Mouse (Mus musculus) stomach, embryonic 15.5 days (tissue): ENCODE results near the gene Plcb4. TPM values are rescaled to one million over a fixed set of nuclear protein-coding genes. Genes with fewer than 3 reads are reported as not detected.
A peak's percentile ranks its signal among the peaks of the same experiment; 100 is the strongest.

Experiments
- ATAC-seq: fragments of 200-750 bp; cut with Nextera tagmentation; 2 replicates; pipeline ENCODE4 v1.8.0; 2017; ENCODE audit warnings: low read depth, moderate number of reproducible peaks, moderate TSS enrichment; ENCODE audit not compliant: insufficient read depth, low FRiP score
- H3K27ac ChIP-seq: fragments of 300-500 bp; sonication (generic); 2 replicates; pipeline ENCODE4 v1.5.1; 2015; ENCODE audit warnings: mild to moderate bottlenecking, inconsistent platforms
- H3K27me3 ChIP-seq: fragments of 300-500 bp; sonication (generic); replicated peaks from 2 replicates; pipeline ENCODE4 v1.6.1; 2015; ENCODE audit warnings: inconsistent platforms
- H3K36me3 ChIP-seq: fragments of 300-500 bp; sonication (generic); 2 replicates; pipeline ENCODE4 v1.6.1; 2015; ENCODE audit warnings: inconsistent platforms
- H3K4me1 ChIP-seq: fragments of 300-500 bp; sonication (generic); 2 replicates; pipeline ENCODE4 v1.6.1; 2015; ENCODE audit warnings: inconsistent platforms
- H3K4me2 ChIP-seq: fragments of 300-500 bp; sonication (generic); 2 replicates; pipeline ENCODE4 v1.6.1; 2015; ENCODE audit warnings: mild to moderate bottlenecking, inconsistent platforms
- H3K4me3 ChIP-seq: fragments of 300-500 bp; sonication (generic); replicated peaks from 2 replicates; pipeline ENCODE4 v1.5.1; 2015; ENCODE audit warnings: inconsistent platforms
- H3K9ac ChIP-seq: fragments of 300-500 bp; sonication (generic); 2 replicates; pipeline ENCODE4 v1.6.1; 2015; ENCODE audit warnings: inconsistent platforms
- H3K9me3 ChIP-seq: fragments of 300-500 bp; sonication (generic); 2 replicates; pipeline ENCODE4 v1.6.1; 2016; ENCODE audit warnings: inconsistent platforms
- WGBS: fragments of 180-500 bp; shearing (Covaris S2); methylation state at CpG from one replicate; pipeline ENCODE4 v1.1.7; 2015; 5-methylcytosine and 5-hydroxymethylcytosine counted together
- polyA plus RNA-seq: library from polyadenylated mRNA; unstranded; fragments of >200 nt; fragmentation: Nextera tagmentation; extraction: Ambion mirVana; gene quantifications from 2 replicates; pipeline ENCODE4 v1.2.1, GENCODE M21; 2015

Gene Plcb4
- polyA plus RNA-seq, 1 experiment from 2014 or later: 24.7 TPM

- WGBS: 85% methylated on average over 9 of the region's 9 CpGs
- Histone ChIP-seq H3K27ac (no peak overlapping the region), H3K9ac (no peak overlapping the region), H3K36me3 (no peaks in the 10 kb centered on the region), H3K4me3 (no peak overlapping the region), H3K4me1 (0 out of 2 replicates have a peak, but pooled peaks cover 4% of the 10 kb centered on the region), H3K27me3 (no peaks in the 10 kb centered on the region), H3K4me2 (no peak overlapping the region), H3K9me3 (no peaks in the 10 kb centered on the region)
- ATAC-seq: no peak
Measured at GRCm38 (mm10) chr2:135770226-135770625, 111.4 kb downstream of the Plcb4 start.

DNA sequence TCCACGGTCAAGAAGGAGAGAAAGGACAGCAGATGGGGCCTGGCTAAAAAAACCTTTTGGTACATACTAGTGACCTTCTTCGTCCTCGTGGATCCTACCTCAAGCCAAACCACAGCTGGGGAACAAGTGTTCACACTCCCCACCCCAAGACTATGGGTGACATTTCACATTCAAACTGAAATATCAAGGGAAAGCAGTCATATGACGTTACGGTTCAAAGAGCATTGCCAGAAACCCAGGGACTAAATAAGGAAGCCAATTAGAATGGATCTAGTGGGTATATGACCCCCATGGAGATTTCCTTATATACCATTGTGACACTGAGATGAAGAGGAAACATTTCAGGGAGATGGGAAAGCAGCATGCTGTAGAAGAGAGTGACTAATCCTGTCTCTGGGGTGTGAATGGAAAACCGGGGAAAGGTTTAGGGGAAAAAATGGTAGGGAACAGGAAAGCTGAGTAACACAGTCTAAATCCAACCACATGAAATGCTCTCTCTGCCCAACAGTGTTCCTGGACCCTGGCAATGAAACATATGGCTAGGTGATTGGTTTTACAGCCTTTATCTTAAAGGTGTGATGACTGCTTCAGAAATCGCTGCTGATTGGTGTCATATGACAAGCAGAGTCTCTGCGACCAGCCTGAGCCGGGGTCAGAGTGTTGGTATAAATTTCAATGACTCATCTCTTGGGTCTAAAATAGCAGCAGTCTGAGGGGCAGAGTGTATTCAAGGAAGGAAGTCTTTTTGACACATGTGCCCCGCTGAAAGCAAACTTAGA lies 114.6 kb downstream of the Plcb4 start:
- ATAC-seq: no peak

GRCm38 (mm10) chr2:135775026-135775425 lies 116.2 kb downstream of the Plcb4 start:
- 62% methylated on average over 4 of the region's 4 CpGs for WGBS
- Histone ChIP-seq H3K36me3 (no peaks in the 10 kb centered on the region), H3K4me3 (no peak overlapping the region), H3K4me2 (no peak overlapping the region), H3K9ac (no peak overlapping the region), H3K9me3 (no peaks in the 10 kb centered on the region), H3K4me1 (no peaks in the 10 kb centered on the region), H3K27me3 (no peaks in the 10 kb centered on the region), H3K27ac (no peak overlapping the region)
- ATAC-seq: no peak

More for the DNA sequence above, 114.6 kb downstream of the Plcb4 start:
- no peak overlapping the region for H3K4me3 ChIP-seq
- WGBS: 51% methylated on average over 10 of the region's 10 CpGs
- no peak overlapping the region for H3K9ac ChIP-seq
- H3K36me3 ChIP-seq: no peaks in the 10 kb centered on the region
- no peaks in the 10 kb centered on the region for H3K9me3 ChIP-seq
- H3K4me1 ChIP-seq: 0 out of 2 replicates have a peak, but pooled peaks cover 4% of the 10 kb centered on the region
- H3K4me2 ChIP-seq: no peak overlapping the region
- H3K27me3 ChIP-seq: no peaks in the 10 kb centered on the region
- H3K27ac ChIP-seq: no peak overlapping the region

- Histone ChIP-seq H3K27me3 (no peaks in the 10 kb centered on the region), H3K27ac (no peak overlapping the region), H3K4me3 (no peak overlapping the region), H3K4me2 (no peak overlapping the region), H3K36me3 (no peaks in the 10 kb centered on the region), H3K4me1 (peaks cover 2% of the 10 kb centered on the region; the same call in 1 of the 2 replicates), H3K9ac (no peak overlapping the region), H3K9me3 (no peaks in the 10 kb centered on the region)
- 89% methylated on average over 4 of the region's 4 CpGs for WGBS
- no peak for ATAC-seq
Measured at GRCm38 (mm10) chr2:135776131-135776775, 117.4 kb downstream of the Plcb4 start.

GRCm38 (mm10) chr2:135781391-135781790 lies 122.6 kb downstream of the Plcb4 start:
- H3K36me3 ChIP-seq: no peaks in the 10 kb centered on the region
- H3K27me3 ChIP-seq: no peaks in the 10 kb centered on the region
- no peak overlapping the region for H3K4me3 ChIP-seq
- H3K27ac ChIP-seq: no peak overlapping the region
- WGBS: 74% methylated on average over 6 of the region's 6 CpGs
- H3K4me1 ChIP-seq: peaks cover 5% of the 10 kb centered on the region; the same call in 1 of the 2 replicates
- H3K9ac ChIP-seq: no peak overlapping the region
- H3K9me3 ChIP-seq: no peaks in the 10 kb centered on the region
- ATAC-seq: no peak
- no peak overlapping the region for H3K4me2 ChIP-seq

DNA sequence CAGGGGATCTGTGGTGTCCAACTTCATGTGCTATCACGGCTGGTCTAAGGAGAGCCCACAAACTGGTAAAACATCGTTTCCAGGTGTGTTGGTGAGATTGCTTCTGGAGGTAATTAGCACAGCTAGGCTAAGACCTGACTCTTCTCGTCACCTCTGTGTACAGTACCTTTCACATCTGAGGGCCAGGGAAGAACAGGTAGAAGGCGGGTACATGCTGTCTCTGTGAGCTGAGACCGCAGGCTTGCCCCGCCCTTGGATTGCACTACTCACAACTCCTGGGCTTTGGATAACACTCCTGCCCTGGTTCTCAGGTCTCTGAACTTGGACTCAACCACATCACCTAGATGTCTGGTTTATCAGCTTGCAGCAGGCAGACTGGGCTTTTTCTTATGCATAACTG lies 128.6 kb downstream of the Plcb4 start:
- Histone ChIP-seq H3K9ac (no peak overlapping the region), H3K27me3 (no peaks in the 10 kb centered on the region), H3K27ac (no peak overlapping the region), H3K4me3 (no peak overlapping the region), H3K9me3 (no peaks in the 10 kb centered on the region), H3K4me2 (no peak overlapping the region), H3K4me1 (no peaks in the 10 kb centered on the region), H3K36me3 (no peaks in the 10 kb centered on the region)
- 94% methylated on average over 6 of the region's 6 CpGs for WGBS
- no peak for ATAC-seq

DNA sequence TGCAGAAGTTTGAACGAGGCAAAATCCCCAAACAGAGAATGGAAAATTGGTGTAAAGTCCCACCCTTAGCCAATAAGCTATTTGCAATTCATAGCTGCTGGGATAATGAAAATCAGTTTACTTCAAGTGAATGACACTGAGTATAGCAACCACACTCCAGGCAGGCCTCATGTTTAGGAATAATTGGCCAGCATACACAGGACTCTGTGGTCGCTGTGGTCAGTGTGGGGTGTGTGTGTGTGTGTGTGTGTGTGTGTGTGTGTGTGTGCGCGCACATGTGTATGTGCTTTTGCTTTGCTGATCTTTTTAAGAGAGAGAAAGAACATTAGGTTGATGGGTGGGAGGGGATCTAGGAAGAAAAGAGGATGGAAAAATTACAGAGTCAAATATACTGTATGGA lies 134.1 kb downstream of the Plcb4 start:
- Histone ChIP-seq H3K4me1 (no peaks in the 10 kb centered on the region), H3K4me2 (no peak overlapping the region), H3K27me3 (no peaks in the 10 kb centered on the region), H3K36me3 (no peaks in the 10 kb centered on the region), H3K9me3 (no peaks in the 10 kb centered on the region), H3K4me3 (no peak overlapping the region), H3K27ac (no peak overlapping the region), H3K9ac (no peak overlapping the region)
- 93% methylated on average over 4 of the region's 4 CpGs for WGBS
- no peak for ATAC-seq

DNA sequence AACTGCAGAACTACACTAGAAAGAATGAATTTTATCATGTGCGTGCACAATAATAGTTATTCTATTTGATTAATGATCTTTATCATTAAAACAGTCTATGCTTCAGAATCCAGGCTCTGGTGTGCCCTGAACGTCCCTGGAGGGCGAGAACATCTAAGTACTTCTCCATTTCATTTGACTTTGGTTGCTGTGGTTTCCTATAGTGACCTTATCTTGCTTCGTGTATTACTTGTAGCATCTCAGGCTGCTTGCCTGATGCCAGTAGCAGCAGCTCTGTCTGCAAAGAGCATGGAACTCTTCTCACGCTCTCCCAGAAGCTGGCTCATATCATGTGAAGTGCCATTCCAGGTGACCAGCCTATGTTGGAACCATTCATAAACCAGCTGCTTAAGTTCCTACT lies 137.9 kb downstream of the Plcb4 start:
- H3K4me3 ChIP-seq: no peak overlapping the region
- H3K9me3 ChIP-seq: no peaks in the 10 kb centered on the region; the same call in 1 of the 2 replicates
- WGBS: 76% methylated on average over 5 of the region's 5 CpGs
- H3K27ac ChIP-seq: no peak overlapping the region
- H3K4me1 ChIP-seq: no peaks in the 10 kb centered on the region
- H3K36me3 ChIP-seq: no peaks in the 10 kb centered on the region
- no peak overlapping the region for H3K4me2 ChIP-seq
- H3K27me3 ChIP-seq: no peaks in the 10 kb centered on the region
- no peak for ATAC-seq
- H3K9ac ChIP-seq: no peak overlapping the region

DNA sequence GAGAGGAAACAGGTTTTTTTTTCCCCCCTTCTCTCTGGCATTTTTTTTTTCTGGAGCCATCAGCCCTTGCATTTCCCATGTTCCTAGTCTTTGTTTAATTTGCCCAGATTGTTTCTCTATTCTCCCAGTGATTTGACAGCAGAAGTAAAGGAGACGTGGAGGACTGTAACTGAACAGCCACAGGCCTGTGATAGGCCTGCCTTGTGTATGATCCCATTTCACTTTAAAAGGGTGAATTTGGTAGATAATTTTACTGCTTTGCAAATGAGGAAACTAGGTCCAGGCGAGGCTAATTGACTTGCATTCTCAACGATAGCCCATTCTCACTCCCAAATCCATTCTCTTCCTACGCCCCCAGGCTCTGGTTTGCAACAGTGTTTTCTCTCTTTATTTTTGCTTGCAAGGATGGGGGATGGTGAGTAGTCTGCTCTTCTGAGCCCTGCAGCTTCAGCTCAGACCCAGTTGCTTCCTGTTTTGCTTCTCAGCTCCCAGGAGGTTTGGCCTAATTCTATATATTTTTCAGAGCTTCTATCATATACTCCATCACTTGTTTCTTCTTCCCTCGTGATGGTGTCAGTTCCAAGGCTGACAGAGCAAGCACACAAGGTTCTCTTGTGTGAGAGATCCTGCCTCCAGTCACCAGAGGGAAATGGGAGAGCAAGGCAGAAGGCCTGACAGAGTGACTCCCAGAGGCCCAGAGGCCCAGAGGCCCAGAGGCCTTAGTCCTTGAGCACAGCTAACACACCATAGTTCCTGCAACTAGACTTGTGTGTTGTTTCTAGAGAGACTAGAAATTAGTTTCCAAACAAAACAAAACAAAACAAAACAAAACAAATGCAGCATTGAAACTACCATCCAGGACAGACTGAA lies 139.1 kb downstream of the Plcb4 start:
- H3K9ac ChIP-seq: no peak overlapping the region
- no peak overlapping the region for H3K4me3 ChIP-seq
- H3K36me3 ChIP-seq: no peaks in the 10 kb centered on the region
- no peaks in the 10 kb centered on the region for H3K27me3 ChIP-seq
- WGBS: 45% methylated on average over 5 of the region's 5 CpGs
- H3K9me3 ChIP-seq: no peaks in the 10 kb centered on the region; the same call in 1 of the 2 replicates
- H3K4me1 ChIP-seq: no peaks in the 10 kb centered on the region
- no peak for ATAC-seq
- H3K4me2 ChIP-seq: no peak overlapping the region
- 0 out of 2 replicates have a peak overlapping the region, but pooled peaks have one; percentile 9 for H3K27ac ChIP-seq

DNA sequence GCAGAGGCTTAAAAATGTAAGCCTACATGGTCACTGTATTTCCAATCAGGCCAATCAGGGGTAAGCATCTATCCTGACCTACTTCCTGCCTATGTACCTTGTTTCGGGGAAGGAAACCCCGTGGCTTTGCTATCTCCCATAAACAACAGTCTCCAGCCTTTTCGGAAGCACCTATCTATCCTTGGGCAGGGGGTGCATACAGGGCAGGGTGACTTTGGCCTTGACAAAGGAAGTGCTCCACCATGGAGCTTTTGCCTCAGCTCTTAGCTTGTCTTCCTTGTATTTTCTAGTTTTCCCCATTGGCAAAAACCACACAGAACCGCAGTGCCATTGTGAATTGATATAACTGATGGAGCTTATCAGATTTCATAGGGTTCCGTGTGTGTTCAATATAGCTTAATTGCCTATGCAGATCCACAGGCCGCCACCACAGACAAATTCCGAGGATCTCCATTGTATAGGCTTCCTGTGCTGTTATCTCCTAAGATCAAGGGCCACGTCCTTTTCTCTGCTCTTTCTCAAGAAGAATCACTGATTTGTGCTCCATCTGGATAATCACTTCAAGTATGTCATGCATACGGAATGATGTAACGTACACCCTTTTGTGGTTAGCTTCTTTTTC lies 140.4 kb downstream of the Plcb4 start:
- Histone ChIP-seq H3K4me3 (no peak overlapping the region), H3K4me1 (no peaks in the 10 kb centered on the region), H3K4me2 (no peak overlapping the region), H3K27ac (no peak overlapping the region), H3K36me3 (no peaks in the 10 kb centered on the region), H3K9me3 (no peaks in the 10 kb centered on the region; the same call in 1 of the 2 replicates), H3K9ac (no peak overlapping the region), H3K27me3 (no peaks in the 10 kb centered on the region)
- ATAC-seq: no peak
- WGBS: 88% methylated on average over 10 of the region's 10 CpGs

DNA sequence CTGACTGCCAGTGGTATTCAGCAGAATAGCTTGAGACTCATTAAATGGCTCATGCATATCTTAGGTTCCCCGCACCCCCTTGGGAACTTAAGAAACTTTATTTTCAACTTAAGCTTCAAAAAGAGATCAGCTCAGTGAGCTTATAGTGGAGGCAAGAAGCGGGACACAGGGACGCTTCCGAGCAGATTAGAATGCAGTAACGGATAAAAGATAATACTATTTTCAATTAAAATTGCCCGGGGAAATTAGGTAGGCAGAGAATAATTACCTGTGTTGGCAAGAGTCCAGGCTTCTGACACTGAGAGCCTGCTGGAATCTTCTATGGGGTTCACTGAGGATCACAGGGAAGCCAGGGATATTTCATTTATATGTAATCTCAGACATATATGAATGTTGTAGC lies 141.6 kb downstream of the Plcb4 start:
- no peak overlapping the region for H3K4me2 ChIP-seq
- no peak overlapping the region for H3K9ac ChIP-seq
- H3K36me3 ChIP-seq: no peaks in the 10 kb centered on the region
- H3K4me1 ChIP-seq: no peaks in the 10 kb centered on the region
- ATAC-seq: no peak
- no peak overlapping the region for H3K27ac ChIP-seq
- WGBS: 86% methylated on average over 6 of the region's 6 CpGs
- H3K4me3 ChIP-seq: no peak overlapping the region
- H3K27me3 ChIP-seq: no peaks in the 10 kb centered on the region
- no peaks in the 10 kb centered on the region; the same call in 1 of the 2 replicates for H3K9me3 ChIP-seq
